8 mouse cellular contexts compared by ENCODE assay signal in the genomic region with DNA sequence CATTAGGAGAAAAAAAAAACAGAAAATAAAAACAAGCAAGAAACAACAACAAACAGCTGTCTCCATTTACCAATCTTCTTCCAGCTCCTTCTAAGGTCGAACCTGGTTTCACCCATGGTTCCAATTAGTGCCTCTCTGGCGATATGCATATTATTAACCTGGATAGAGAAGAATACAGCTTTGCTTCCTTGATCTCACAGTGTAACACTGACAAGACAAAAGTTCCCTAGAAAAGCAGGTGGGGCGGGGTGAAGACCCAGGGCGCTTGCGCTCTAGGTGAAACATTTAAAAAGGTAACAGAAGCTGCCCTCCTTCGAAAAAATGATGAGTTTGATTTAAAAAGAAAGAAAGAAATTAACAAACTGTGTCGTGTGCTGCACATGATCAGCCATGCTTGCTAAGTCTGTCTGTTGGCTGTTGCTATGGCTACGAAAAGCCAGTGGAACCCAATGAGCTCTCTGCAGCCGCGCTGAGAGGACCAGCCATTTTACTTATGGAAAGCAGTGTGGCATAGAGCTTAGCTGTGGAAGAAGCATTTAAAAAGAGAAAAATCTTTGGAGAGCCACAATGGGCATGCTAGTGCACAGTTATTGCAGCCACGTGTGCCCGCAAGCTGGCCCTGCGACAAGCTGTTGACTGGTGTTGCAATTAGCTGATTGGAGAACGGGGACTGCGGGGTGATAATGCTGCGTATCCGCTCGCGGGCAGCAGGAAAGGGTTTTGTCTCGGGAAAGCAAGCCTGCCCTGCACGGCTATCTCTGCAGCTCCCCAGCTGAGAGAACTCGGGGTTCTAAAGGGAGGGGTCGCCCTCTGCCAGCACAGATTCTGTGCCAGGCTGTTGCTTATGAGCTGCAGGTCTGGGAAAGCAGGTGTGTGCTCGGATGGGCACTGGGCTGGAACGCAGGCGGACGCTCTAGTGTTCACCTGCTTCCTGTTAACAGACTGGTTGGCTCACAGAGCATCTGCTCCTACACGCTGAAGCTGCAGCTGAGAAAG.
DNase-seq lines count a peak whose midpoint lies in the region; ATAC-seq lines count a peak whose summit lies in the region.

No protein-coding gene starts in this region.

- peaks cover 27% of the 10 kb centered on the region for H3K4me1 ChIP-seq in forebrain, embryonic 15.5 days
- peaks cover 35% of the 10 kb centered on the region for H3K4me1 ChIP-seq in hindbrain, embryonic 14.5 days (replicated peaks; ENCODE audit: control insufficient read depth, insufficient read depth, low read length)

- peak overlapping the region; percentile 74 for H3K4me2 ChIP-seq in forebrain, embryonic 15.5 days (replicated peaks)
- H3K4me2 ChIP-seq in hindbrain, embryonic 14.5 days (replicated peaks), result peak overlapping the region; percentile 65

- H3K36me3 ChIP-seq in forebrain, embryonic 15.5 days, result no peaks in the 10 kb centered on the region
- H3K36me3 ChIP-seq in hindbrain, embryonic 14.5 days (replicated peaks; ENCODE audit: control insufficient read depth, insufficient read depth), result no peaks in the 10 kb centered on the region

- under 1% methylated on average over 28 of the region's 28 CpGs for WGBS in forebrain, embryonic 15.5 days
- 1% methylated on average over 28 of the region's 28 CpGs for WGBS in hindbrain, embryonic 14.5 days

- peak overlapping the region; percentile 89 for H3K4me3 ChIP-seq in forebrain, embryonic 15.5 days
- H3K4me3 ChIP-seq in hindbrain, embryonic 14.5 days (replicated peaks; ENCODE audit: low read length), result peak overlapping the region; percentile 47

- DNase-seq in Muller cell, postnatal 12 days (ENCODE audit: inconsistent ontology term), result peak; percentile 85
- DNase-seq in cerebellum, adult 11 months, result peak; percentile 58
- peak; percentile 86 for DNase-seq in hindbrain, embryonic 14.5 days (ENCODE audit: low spot score)
- DNase-seq in layer of hippocampus, postnatal 36 days, result peak; percentile 70 to 75
- peak; percentile 64 for DNase-seq in lung, postnatal 10 days
- DNase-seq in right cerebral cortex, adult 2 months (ENCODE audit: low spot score in 2 of 2), result peak; percentile 76 to 86

- H3K9ac ChIP-seq in forebrain, embryonic 15.5 days (replicated peaks), result peak overlapping the region; percentile 88
- peak overlapping the region; percentile 80 for H3K9ac ChIP-seq in hindbrain, embryonic 14.5 days

- H3K9me3 ChIP-seq in forebrain, embryonic 15.5 days, result no peaks in the 10 kb centered on the region
- H3K9me3 ChIP-seq in hindbrain, embryonic 14.5 days (ENCODE audit: control insufficient read depth, low read length), result no peaks in the 10 kb centered on the region

- H3K27me3 ChIP-seq in forebrain, embryonic 15.5 days, result no peaks in the 10 kb centered on the region
- no peaks in the 10 kb centered on the region for H3K27me3 ChIP-seq in hindbrain, embryonic 14.5 days (ENCODE audit: control insufficient read depth, insufficient read depth, low read length)

- ATAC-seq in forebrain, embryonic 15.5 days (replicated peaks), result peak; percentile 98
- peak; percentile 95 for ATAC-seq in hindbrain, embryonic 14.5 days (ENCODE audit: low FRiP score)
- no peak for ATAC-seq in monocyte, adult 5-6 weeks (replicated peaks; ENCODE audit: insufficient number of reproducible peaks, low FRiP score, low TSS enrichment, poor library complexity, severe bottlenecking)

- H3K27ac ChIP-seq in forebrain, embryonic 15.5 days (replicated peaks), result peak overlapping the region; percentile 99
- H3K27ac ChIP-seq in hindbrain, embryonic 14.5 days, result peak overlapping the region; percentile 95
